Mouse (Mus musculus) frontal cortex, adult 2 months (tissue): Measurements from ENCODE around the gene Klhl29. TPM values are rescaled to one million over a fixed set of nuclear protein-coding genes. Genes with fewer than 3 reads are reported as not detected.

Experiments
- DNase-seq, 2 experiments: peaks; one replicate each; pipeline ENCODE4 v3.0.0; 2022; ENCODE audit warnings: low spot score in 1 of 2; ENCODE audit errors: extremely low spot score in 1 of 2
- polyA plus RNA-seq: library from polyadenylated mRNA; depleted of rRNA; stranded (reverse); fragments of >200 nt; gene quantifications from 2 replicates; pipeline ENCODE4 v1.2.3, GENCODE M21; 2012

Gene Klhl29
- polyA plus RNA-seq, 1 experiment, result 31.4 TPM

GRCm38 (mm10) chr12:5073191-5073590, 302.3 kb downstream of the Klhl29 start:
- DNase-seq, result peak; percentile 44 to 65

- peak; percentile 52 to 64 for DNase-seq
Measured at GRCm38 (mm10) chr12:5070131-5070530, 305.4 kb downstream of the Klhl29 start.

GRCm38 (mm10) chr12:5067590-5067989, 307.9 kb downstream of the Klhl29 start:
- no peak for DNase-seq

- DNase-seq, result no peak
Measured at GRCm38 (mm10) chr12:5048104-5048503, 327.4 kb downstream of the Klhl29 start.

GRCm38 (mm10) chr12:5044141-5044540, 331.3 kb downstream of the Klhl29 start:
- no peak for DNase-seq

GRCm38 (mm10) chr12:5038008-5038407, 337.5 kb downstream of the Klhl29 start:
- peak in 1 of 2 experiments; percentile 49 for DNase-seq

GRCm38 (mm10) chr12:5029035-5029434, 346.4 kb downstream of the Klhl29 start:
- peak in 1 of 2 experiments; percentile 51 for DNase-seq
